Mouse (Mus musculus) cerebellum, adult 9-11 months (tissue): ENCODE results near the gene Cphx2.
"Not testable (repeated sequence)": the region's sequence is repeated elsewhere in the genome, so short reads cannot be mapped to it uniquely, and the experiment has no call there.

ENCODE experiments used
- DNase-seq: peaks from one replicate; pipeline ENCODE4 v3.0.0; 2022

Gene Cphx2

DNA sequence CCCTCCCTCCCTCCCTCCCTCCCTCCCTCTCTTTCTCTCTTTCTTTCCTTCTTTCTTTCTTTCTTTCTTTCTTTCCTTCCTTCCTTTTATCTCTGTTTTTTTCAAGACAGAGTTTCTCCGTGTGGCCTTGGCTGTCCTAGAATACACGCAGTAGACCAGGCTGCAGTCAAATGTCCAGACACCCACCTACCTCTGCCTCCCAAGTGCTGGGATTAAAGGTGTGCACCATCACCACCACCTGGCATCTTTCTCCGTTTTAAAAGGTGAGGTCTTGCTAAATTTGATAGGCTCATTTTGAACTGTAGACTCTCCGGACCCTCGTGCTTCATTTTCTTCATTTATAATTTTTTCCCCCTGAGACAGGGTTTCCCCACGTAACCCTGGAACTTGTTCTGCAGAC is at the start of gene Cphx2:
Cphx2 (plus strand) TSS at position 301 of the 400 bp plus-strand sequence.
- not testable (repeated sequence) for DNase-seq

DNA sequence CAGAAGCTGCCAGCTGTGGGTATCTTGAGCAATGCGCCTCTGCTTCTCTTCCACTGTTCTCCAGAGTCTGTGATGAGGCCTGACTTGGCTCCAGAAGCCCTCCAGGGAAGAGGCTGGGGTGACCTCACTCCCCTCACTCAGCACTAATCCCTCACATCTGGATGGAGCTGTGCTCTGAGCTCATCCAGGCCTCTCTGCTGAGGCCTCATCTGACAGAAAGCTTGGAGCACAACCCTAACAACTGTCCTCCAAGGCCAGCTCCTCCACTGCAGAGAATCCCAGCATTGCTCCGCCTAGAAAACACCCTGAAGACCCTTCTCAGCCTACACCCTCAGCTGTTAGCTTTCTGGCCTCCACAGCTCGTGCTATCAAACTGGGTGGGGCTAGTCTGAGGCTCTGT is 47.0 kb upstream of the Cphx2 start:
- not testable (repeated sequence) for DNase-seq

DNA sequence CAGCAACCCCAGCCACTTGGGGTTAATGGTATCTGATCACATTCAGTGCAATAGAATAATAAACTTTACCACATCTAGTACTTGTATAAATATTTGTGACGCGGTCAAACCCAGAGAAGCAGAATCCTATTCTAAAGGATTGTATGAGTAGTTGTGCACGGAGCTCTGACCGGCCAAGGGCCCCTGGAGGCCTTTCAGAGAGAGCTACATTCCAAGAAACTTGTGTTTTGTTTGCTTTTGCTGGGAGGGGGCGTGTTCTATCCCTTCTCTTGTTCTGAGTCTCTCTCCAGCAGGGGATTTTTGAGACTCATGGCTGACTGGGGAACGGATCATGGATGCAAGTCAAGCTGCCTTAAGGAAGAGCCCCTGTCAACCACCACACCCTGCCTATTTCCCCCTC is 45.9 kb upstream of the Cphx2 start:
- not testable (repeated sequence) for DNase-seq

DNA sequence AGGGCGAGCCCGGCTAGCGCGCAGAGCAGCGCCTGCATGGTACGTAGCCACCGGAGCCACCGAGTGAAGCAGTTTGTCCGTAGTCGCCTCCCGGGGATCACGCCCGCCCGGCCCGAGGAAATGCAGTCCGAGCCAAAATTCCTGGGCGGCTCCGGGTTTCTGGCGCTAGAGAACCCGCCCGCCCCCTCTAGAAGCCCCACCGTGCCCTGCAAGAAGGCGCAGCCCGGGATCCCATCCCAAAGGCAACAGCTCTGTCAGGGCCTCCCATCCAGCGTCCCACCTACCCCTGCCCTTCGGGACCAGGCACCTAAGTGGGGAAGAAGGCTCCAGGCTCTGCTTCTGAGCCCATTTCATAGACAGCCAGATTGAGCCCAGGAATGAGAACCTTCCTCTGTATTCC is 38.7 kb upstream of the Cphx2 start, which contains the start of gene Gm9780:
Gm9780 (minus strand) TSS at position 101 of the 400 bp plus-strand sequence.
- DNase-seq: not testable (repeated sequence)

DNA sequence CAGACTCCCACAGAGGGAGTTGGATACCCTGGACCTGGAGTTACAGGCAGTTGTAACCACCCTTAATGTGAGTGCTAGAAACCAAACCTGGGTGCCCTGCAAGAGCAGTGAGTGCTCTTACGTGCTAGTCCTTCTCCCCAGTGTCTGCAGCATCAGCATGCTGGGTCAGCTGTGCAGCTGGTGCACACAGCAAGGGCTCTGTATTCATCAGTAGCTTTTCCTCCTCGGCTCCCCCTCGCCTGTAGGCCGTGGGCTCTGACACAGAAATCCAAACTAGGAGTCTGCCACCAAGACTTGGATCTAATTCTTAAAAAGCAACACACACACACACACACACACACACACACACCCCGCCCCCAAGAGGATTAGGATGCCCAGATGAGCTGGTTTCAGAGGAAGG is 36.3 kb upstream of the Cphx2 start:
- not testable (repeated sequence) for DNase-seq

DNA sequence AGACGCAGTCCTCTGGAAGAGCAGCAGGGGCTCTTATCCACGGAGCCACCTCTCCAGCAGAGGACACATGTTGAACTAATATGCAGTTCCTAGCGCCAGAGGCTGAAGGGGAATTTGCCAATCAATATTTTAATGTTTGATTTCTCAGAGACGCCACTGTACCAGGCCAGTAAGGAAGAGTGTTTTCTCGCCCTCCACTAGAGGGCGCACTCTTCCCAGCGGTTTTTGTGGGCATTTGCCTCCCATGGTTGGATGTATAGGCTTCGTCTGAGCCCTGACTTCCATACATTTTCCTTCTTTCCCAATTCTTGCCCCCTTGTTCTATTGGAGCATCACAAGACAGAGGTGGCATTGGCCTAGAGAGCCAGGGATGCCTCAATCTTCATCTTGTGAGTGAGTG is 34.3 kb upstream of the Cphx2 start:
- not testable (repeated sequence) for DNase-seq

DNA sequence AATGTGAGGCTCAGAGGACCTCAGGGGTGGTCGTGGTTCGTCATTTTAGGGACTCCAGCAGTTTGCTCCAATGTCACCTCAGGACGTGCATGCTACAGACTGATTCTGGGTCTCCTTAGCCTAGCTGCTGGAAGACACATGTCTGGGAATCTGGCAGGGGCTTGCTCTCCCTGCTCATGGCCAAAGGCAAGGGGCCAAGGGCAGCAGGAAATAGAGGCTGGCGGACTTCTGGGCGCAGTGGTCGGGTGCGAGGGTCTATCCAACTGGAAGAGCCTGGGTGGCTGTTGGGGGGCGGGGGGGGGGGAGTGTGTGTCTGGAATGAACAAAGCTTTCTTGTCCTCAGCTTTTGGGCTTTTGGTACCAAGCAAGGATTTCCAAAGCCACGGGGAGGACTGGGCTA is 32.5 kb upstream of the Cphx2 start:
- DNase-seq: not testable (repeated sequence)

DNA sequence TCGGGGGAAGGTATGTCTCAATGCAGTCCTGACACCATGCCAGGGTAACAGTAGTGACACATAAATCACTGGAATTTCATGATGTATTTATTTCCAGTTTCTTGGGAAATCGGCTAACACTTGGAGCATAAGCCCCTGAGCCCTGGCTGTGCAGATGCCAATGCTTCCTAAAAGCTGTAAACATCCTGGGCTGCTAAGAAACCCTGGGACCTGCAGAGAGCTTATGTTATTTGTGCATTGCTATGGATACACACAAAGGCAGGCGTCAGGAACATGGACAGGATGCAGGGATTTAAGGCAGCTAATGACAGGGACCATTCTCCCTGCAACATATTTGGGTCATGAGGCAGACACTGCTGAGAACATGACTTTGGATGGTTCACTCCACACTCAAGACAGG is 23.1 kb upstream of the Cphx2 start:
- DNase-seq: not testable (repeated sequence)

DNA sequence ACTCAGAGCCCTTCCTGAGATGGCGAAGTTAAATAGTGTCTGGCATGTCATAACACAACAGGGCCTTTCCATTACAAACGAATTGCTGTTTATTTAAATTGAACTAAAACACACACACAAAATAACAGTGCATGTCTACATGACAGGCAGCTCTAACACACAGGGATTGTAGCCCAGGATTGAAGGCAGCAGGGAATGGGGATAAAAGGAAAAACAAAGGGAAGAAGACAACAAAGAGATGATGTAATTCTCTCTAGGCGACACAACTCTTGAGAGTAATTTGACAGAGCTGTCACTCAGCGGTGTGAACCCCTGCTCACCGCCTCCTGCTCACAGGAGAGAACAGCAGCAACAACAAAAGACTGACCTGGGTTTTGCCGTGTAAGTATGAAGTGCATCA is 22.0 kb upstream of the Cphx2 start:
- not testable (repeated sequence) for DNase-seq

DNA sequence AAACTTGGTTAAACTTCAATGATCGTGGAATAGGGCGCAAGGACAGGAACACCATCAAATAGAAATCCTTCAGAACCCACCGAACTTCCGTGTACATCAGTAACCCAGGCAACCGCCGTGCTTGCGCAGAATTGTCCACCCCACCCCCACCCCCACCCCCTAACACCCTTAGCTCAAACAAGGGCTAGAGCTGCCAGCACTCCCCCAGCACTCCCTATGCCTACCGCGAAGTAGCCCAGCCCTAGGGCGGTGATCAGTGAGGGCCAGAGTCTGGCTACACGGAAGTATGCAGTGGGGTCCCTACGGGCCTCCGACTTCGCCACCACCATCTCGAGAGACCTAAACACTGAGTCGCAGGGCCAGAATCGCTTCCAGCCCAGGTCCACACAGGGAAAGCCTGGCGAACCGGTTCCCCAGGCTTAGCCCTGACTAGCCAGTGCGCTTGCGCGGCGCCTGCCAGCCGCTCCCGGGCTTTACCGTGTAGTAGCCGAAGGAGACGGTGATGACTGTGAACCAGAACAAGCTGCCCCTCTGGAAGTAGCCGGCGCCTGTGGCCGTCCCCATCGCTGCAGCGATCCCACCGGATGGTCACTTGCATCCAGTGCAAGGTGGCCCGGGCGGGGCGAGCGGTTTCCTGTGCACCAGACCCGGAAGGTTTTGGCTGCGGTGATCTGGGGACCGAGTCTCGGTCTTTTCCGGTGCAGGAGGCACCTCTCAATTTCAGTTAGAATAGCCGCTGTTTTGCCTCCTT is 14.6 kb upstream of the Cphx2 start:
- DNase-seq: not testable (repeated sequence)

DNA sequence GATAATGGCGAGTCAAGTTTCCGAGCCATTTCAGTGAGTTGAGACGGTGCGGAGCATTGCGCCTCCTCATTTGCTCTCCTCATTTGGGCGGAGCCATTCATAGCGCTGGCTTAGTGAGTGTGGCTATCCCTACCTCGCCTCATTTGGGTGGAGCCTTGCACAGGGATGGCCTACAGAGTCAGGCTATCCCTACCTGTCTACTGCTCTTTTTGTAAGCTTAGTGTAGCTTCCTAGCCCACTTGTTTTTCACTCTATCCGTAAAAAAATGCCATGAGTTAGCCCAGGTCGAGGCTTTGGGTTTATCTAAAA is 14.0 kb upstream of the Cphx2 start, which contains the start of gene Tmem254c:
Tmem254c (minus strand) TSS at position 31 of the 309 bp plus-strand sequence.
- not testable (repeated sequence) for DNase-seq

DNA sequence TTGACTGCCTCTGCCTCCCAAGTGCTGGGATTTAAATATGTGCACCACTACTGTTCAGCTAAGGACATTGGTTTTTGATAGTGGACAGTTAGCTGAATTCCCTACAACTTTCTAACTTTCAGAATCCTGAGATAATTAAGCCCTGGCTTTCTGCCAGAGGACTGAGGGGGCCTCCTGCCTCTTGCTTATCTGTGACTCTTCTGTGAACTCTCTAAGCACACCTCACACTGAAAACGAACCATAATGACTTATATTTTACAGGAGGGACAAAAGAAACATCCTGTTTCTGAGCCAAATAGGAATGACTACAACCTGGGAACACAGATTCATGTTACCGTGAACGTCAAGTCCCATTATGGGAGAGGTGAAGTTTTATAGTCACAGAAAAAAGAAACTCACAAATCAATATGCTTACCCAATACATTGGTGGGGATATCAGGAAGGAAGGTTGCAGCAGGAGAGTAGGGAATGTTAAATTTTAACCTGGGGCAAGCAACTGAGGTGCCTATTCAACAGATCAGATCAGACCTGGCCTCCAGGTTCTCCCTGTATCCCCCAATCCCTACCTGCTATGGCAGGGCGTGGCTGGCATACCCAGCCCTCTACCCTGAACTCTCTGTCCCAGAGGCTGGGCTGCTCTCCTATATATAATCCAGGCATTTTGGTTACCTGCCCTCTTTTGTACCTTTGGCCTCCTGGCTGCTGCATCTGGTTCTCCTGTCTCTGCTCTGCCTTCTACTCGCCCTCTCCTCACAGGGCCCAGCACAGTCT is 4.5 kb upstream of the Cphx2 start:
- not testable (repeated sequence) for DNase-seq

DNA sequence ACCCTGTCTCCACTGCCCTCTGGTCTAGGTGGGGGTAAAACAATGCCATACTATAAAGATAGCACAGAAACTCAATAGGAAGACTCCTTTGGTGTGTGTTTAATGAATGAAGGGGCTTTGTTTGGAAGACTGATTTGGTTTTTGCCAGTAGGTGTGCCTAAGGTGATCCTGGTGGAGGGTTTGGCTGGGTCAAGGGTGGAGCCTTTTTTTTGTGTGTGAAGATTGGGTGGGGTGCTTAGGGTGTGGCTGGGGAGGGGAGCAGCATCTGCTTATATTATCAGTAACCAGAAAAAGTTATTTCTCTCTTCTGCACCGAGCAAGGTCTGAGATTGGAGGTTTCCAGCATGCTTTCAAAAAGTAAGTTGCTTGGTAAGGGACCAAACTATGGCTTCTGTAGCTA is 681 bp downstream of the Cphx2 start, which contains the start of gene Cphx3:
Cphx3 (plus strand) TSS at position 301 of the 400 bp plus-strand sequence.
- DNase-seq: not testable (repeated sequence)

DNA sequence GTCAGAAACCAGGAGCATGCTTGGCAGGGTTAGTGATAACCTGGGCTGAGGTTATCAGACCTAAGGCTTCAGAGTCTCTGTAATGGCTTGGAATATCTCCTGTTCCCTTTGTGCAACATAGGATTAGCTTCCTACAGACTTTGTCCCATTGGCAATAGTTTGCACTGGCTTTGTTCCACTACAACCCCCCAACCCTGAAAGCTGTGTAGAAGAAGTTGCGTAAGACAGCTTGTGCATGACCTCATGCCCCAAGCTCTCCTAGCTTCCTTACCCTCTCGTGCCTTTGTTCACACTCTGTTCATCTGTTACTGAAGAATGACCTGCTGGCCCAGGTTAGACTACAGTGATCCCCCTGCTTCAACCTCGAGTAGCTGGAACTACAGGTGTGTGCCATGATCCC is 16.3 kb downstream of the Cphx2 start:
- DNase-seq: not testable (repeated sequence)

DNA sequence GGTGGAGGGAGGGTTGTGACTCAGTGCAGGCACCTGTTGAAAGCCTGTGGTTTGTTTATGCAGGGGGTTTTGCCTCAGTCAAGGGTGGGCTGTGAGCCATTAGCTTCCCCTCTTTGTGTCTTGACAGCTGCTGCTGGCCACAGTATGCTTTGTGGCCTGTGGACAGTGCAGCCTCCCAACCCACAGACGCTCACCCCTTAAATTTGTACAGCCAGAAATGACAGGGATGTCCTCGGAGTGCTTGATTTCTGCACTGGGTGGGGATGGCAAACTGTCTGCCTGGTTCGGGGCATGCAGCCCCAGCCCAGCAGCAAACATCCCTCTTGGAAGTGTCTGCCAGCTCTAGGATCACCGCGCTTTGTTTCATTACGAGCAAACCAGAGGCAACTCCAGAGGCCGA is 36.8 kb downstream of the Cphx2 start, which contains the start of gene Duxbl2:
Duxbl2 (plus strand) TSS at position 200 of the 400 bp plus-strand sequence.
- not testable (repeated sequence) for DNase-seq

DNA sequence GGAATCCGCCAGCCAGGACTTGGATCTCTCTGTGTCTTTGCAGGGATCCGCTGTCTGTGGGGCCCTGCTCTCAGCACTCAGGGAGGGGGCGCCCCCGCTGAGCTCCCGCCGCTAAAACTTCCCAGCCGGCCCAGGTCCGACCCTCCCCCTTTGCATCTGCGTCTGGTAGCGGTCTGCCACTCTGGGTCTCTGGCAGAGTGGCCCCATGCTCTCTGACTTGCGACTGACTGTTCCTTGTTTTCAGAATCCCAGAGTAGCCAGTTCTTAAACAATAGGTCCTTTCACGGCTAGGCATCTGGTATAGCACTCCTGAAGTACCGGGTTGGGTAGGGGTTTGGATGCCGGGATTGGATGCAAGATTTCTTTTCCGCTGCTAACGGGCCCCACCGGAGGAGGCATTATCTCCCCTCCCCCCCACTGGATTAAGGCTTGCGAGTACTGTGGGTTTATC is 37.3 kb downstream of the Cphx2 start:
- not testable (repeated sequence) for DNase-seq

DNA sequence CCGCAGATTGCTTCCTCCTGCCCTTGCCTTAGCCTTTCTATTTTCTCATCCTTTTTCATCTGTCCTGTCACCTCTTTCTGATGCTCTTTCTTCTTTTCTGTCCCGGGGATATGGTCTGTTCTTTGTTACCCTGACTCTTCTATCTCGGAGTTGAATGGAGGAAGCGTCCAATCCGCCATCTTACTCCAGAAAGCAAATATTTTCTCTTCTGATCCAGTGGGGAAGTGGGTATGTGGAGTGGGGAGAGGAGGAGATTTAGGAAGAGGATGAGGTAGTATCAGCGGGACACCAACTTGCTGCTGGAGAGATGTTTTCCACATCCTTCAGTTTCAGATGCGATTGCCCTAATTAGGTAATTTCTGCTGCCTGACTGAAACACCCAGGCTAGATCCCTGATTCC is 37.8 kb downstream of the Cphx2 start:
- not testable (repeated sequence) for DNase-seq
